Mouse (Mus musculus) myocyte (in vitro differentiated cells): ENCODE results near the gene Ssx2ip. TPM values are rescaled to one million over a fixed set of nuclear protein-coding genes. Genes with fewer than 3 reads are reported as not detected.

ENCODE experiments used
- H3K27me3 ChIP-seq: one replicate; pipeline ENCODE4 v1.6.1; 2011; ENCODE audit not compliant: control insufficient read depth, insufficient read depth, insufficient read length
- H3K36me3 ChIP-seq: one replicate; pipeline ENCODE4 v1.6.1; 2011; ENCODE audit not compliant: control insufficient read depth, insufficient read depth
- H3K4me2 ChIP-seq: one replicate; pipeline ENCODE4 v1.6.1; 2011; ENCODE audit warnings: low read depth, control low read depth
- H3K4me3 ChIP-seq: one replicate; pipeline ENCODE4 v1.5.1; 2011; ENCODE audit warnings: mild to moderate bottlenecking, control low read depth, moderate library complexity
- H3K79me2 ChIP-seq: one replicate; pipeline ENCODE4 v1.6.1; 2011; ENCODE audit not compliant: control insufficient read depth, insufficient read depth
- H3ac ChIP-seq: one replicate; pipeline ENCODE4 v1.6.1; 2011; ENCODE audit not compliant: control insufficient read depth, insufficient read length
- CEBPB ChIP-seq: IDR thresholded peaks from 2 replicates; pipeline ENCODE4 v1.6.1; 2011; ENCODE audit warnings: mild to moderate bottlenecking, moderate library complexity; ENCODE audit not compliant: poor library complexity, insufficient read depth, severe bottlenecking
- E2F4 ChIP-seq: IDR thresholded peaks from one replicate; pipeline ENCODE4 v1.6.1; 2011; ENCODE audit warnings: mild to moderate bottlenecking, control low read depth, moderate library complexity; ENCODE audit not compliant: insufficient read depth
- MAX ChIP-seq: IDR thresholded peaks from one replicate; pipeline ENCODE4 v1.6.1; 2011; ENCODE audit warnings: low read depth, mild to moderate bottlenecking, control low read depth
- MYOD1 ChIP-seq, 3 experiments: IDR thresholded peaks; one replicate each; pipeline ENCODE4 v1.6.1; 2011; ENCODE audit warnings: control low read depth in 2 of 3, low read depth in 2 of 3, mild to moderate bottlenecking in 2 of 3, moderate library complexity in 1 of 3; ENCODE audit not compliant: insufficient read length in 2 of 3, control insufficient read depth in 1 of 3
- MYOG ChIP-seq, 3 experiments: IDR thresholded peaks; one replicate each; pipeline ENCODE4 v1.6.1; 2011; ENCODE audit warnings: control low read depth in 2 of 3, low read depth in 2 of 3, mild to moderate bottlenecking in 2 of 3; ENCODE audit not compliant: insufficient read length in 2 of 3, control insufficient read depth in 1 of 3, insufficient read depth in 1 of 3
- POLR2A ChIP-seq: IDR thresholded peaks from one replicate; pipeline ENCODE4 v1.6.1; 2011; ENCODE audit warnings: low read depth, mild to moderate bottlenecking, control low read depth, moderate library complexity; ENCODE audit not compliant: insufficient read length
- POLR2AphosphoS2 ChIP-seq: IDR thresholded peaks from one replicate; pipeline ENCODE4 v1.6.1; 2011; ENCODE audit warnings: low read depth, control low read depth; ENCODE audit not compliant: insufficient read length
- REST ChIP-seq: IDR thresholded peaks from one replicate; pipeline ENCODE4 v1.6.1; 2011; ENCODE audit warnings: mild to moderate bottlenecking, control low read depth, moderate library complexity; ENCODE audit not compliant: insufficient read depth, insufficient read length
- SRF ChIP-seq: IDR thresholded peaks from one replicate; pipeline ENCODE4 v1.6.1; 2011; ENCODE audit warnings: low read depth; ENCODE audit not compliant: control insufficient read depth, insufficient read length
- TCF12 ChIP-seq: IDR thresholded peaks from one replicate; pipeline ENCODE4 v1.6.1; 2011; ENCODE audit warnings: mild to moderate bottlenecking, control low read depth; ENCODE audit not compliant: poor library complexity, insufficient read depth, severe bottlenecking
- TCF3 ChIP-seq: IDR thresholded peaks from one replicate; pipeline ENCODE4 v1.6.1; 2011; ENCODE audit warnings: low read depth, control low read depth; ENCODE audit not compliant: insufficient read length
- USF1 ChIP-seq: IDR thresholded peaks from one replicate; pipeline ENCODE4 v1.6.1; 2011; ENCODE audit warnings: low read depth, mild to moderate bottlenecking, control low read depth, moderate library complexity
- polyA plus RNA-seq: library from polyadenylated mRNA; unstranded; fragments of >200 nt; fragmentation: generic; extraction: Trizol; gene quantifications from one replicate; pipeline ENCODE4 v1.2.1, GENCODE M21; 2012; ENCODE audit warnings: missing spikeins

The Ssx2ip gene
- 13.5 TPM for polyA plus RNA-seq

- Histone ChIP-seq H3K4me2 (peak within 1 kb of the TSS; percentile 98), H3K27me3 (no peaks in the 10 kb centered on the region), H3K4me3 (peak within 1 kb of the TSS; percentile 44), H3ac (peak within 1 kb of the TSS; percentile 54), H3K36me3 (no peaks in the 10 kb centered on the region), H3K79me2 (peaks cover 32% of the 10 kb centered on the region)
- peak; percentile 81 for TF ChIP-seq POLR2AphosphoS2
- TF ChIP-seq MYOD1 (IDR thresholded peaks at IDR 0.05; ENCODE audit: control insufficient read depth in 1 of 3, insufficient read length in 2 of 3, low read depth in 2 of 3), result peak in 2 of 3 experiments; percentile 95 to 96
- no peak for TF ChIP-seq MAX
- peak; percentile 64 for TF ChIP-seq TCF3
- no peak for TF ChIP-seq REST
- TF ChIP-seq TCF12, result no peak
- no peak for TF ChIP-seq USF1
- TF ChIP-seq MYOG (IDR thresholded peaks at IDR 0.05; ENCODE audit: control insufficient read depth in 1 of 3, insufficient read depth in 1 of 3, insufficient read length in 2 of 3, low read depth in 2 of 3), result peak in 2 of 3 experiments; percentile 94 to 97
- TF ChIP-seq SRF, result no peak
- no peak for TF ChIP-seq E2F4
- TF ChIP-seq POLR2A, result peak; percentile 92
- no peak for TF ChIP-seq CEBPB
Measured at GRCm38 (mm10) chr3:146404311-146405201, at the start of gene Ssx2ip. Ssx2ip (plus strand) TSS chr3:146404642.

DNA sequence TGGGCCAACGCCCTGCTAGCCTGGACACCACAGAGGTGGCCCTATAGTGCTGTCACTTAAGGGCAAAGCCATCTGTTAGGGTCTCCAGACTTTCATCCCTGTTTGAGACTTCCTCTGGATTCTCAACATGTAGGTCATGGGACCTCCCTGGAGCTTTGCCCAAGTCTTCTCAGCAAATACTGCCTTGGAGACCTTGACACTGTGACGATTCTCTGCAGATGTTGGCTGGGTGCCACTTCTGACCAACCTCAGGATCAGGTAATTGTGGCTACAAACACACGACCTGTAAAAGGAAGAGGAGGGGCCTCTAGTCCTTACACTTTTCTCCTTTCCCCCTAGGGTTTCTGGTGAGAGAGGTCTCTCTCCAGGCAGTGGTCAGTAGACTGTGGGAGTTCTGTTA, 49.3 kb upstream of the Ssx2ip start:
- H3K79me2 ChIP-seq, result no peaks in the 10 kb centered on the region
- TF ChIP-seq MYOD1 (IDR thresholded peaks at IDR 0.05; ENCODE audit: control insufficient read depth in 1 of 3, insufficient read length in 2 of 3, low read depth in 2 of 3), result no peak
- no peak for TF ChIP-seq POLR2A
- TF ChIP-seq SRF, result no peak
- TF ChIP-seq REST, result no peak
- no peak for TF ChIP-seq CEBPB
- TF ChIP-seq USF1, result no peak
- TF ChIP-seq MAX, result no peak
- no peak for TF ChIP-seq MYOG (IDR thresholded peaks at IDR 0.05; ENCODE audit: control insufficient read depth in 1 of 3, insufficient read depth in 1 of 3, insufficient read length in 2 of 3, low read depth in 2 of 3)
- no peak for TF ChIP-seq POLR2AphosphoS2
- TF ChIP-seq TCF12, result no peak
- TF ChIP-seq TCF3, result no peak
- no peak for TF ChIP-seq E2F4
- H3K36me3 ChIP-seq, result no peaks in the 10 kb centered on the region
- no peaks in the 10 kb centered on the region for H3K27me3 ChIP-seq
- no peak overlapping the region for H3K4me3 ChIP-seq
- no peak overlapping the region for H3K4me2 ChIP-seq
- no peak overlapping the region for H3ac ChIP-seq

GRCm38 (mm10) chr3:146365471-146365870, 39.0 kb upstream of the Ssx2ip start:
- TF ChIP-seq USF1 (no peak), REST (no peak), TCF3 (no peak), CEBPB (no peak), TCF12 (no peak), POLR2AphosphoS2 (no peak), MAX (no peak), POLR2A (no peak), MYOD1 (IDR thresholded peaks at IDR 0.05; ENCODE audit: control insufficient read depth in 1 of 3, insufficient read length in 2 of 3, low read depth in 2 of 3) (no peak), MYOG (IDR thresholded peaks at IDR 0.05; ENCODE audit: control insufficient read depth in 1 of 3, insufficient read depth in 1 of 3, insufficient read length in 2 of 3, low read depth in 2 of 3) (no peak), E2F4 (no peak), SRF (no peak)
- Histone ChIP-seq H3ac (no peak overlapping the region), H3K4me2 (peak overlapping the region; percentile 48)

GRCm38 (mm10) chr3:146367058-146367457, 37.4 kb upstream of the Ssx2ip start:
- H3ac ChIP-seq, result no peak overlapping the region
- H3K79me2 ChIP-seq, result no peaks in the 10 kb centered on the region
- H3K36me3 ChIP-seq, result no peaks in the 10 kb centered on the region
- H3K27me3 ChIP-seq, result no peaks in the 10 kb centered on the region
- no peak for TF ChIP-seq MYOG (IDR thresholded peaks at IDR 0.05; ENCODE audit: control insufficient read depth in 1 of 3, insufficient read depth in 1 of 3, insufficient read length in 2 of 3, low read depth in 2 of 3)
- TF ChIP-seq SRF, result no peak
- no peak overlapping the region for H3K4me2 ChIP-seq
- no peak overlapping the region for H3K4me3 ChIP-seq

More at GRCm38 (mm10) chr3:146365471-146365870, 39.0 kb upstream of the Ssx2ip start:
- H3K36me3 ChIP-seq, result no peaks in the 10 kb centered on the region
- no peaks in the 10 kb centered on the region for H3K27me3 ChIP-seq
- H3K79me2 ChIP-seq, result no peaks in the 10 kb centered on the region
- no peak overlapping the region for H3K4me3 ChIP-seq

DNA sequence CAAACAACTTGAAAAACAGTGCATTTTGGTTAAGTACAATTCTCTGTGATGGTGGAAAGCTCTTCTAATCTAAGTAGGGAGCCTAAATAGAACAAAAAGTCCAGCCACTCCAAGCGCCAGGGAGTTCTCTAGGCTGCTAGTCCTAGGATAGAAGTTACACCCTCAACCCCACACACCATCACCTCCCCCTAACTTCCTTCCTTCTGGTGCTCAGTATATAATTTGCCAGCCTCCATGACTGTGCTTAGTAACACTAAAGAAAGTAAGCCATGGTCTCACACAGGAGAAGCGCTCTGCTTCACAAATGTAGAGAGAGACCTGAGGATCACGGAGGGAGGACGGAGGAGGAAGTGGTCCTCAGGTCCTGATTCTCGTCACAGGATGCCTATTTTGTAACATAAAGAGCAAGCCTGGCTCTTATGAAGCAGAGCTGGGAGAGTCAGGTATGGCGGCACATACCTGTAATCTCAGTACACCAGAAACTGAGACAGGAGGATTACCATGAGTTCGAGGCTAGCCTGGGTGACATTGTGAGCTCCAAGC, 33.8 kb upstream of the Ssx2ip start:
- Histone ChIP-seq H3K79me2 (no peaks in the 10 kb centered on the region), H3K36me3 (no peaks in the 10 kb centered on the region), H3K4me2 (no peak overlapping the region), H3K4me3 (no peak overlapping the region), H3K27me3 (no peaks in the 10 kb centered on the region), H3ac (no peak overlapping the region)
- TF ChIP-seq TCF3 (no peak), MYOG (IDR thresholded peaks at IDR 0.05; ENCODE audit: control insufficient read depth in 1 of 3, insufficient read depth in 1 of 3, insufficient read length in 2 of 3, low read depth in 2 of 3) (no peak), TCF12 (no peak), MAX (no peak), POLR2A (no peak), E2F4 (no peak), POLR2AphosphoS2 (no peak), CEBPB (no peak), USF1 (no peak), MYOD1 (IDR thresholded peaks at IDR 0.05; ENCODE audit: control insufficient read depth in 1 of 3, insufficient read length in 2 of 3, low read depth in 2 of 3) (no peak), REST (no peak), SRF (no peak)
